In genomic region chr3:31097976-31098375, GRCm38 (mm10) we compare ENCODE assay signal across 8 mouse cellular contexts. TPM values are rescaled to one million over a fixed set of nuclear protein-coding genes. Genes with fewer than 3 reads are reported as not detected.
DNase-seq lines count a peak whose midpoint lies in the region; ATAC-seq and TF ChIP-seq lines count a peak whose summit lies in the region.

No protein-coding gene starts in this region.

- H3K9ac ChIP-seq in lung, embryonic 15.5 days, result no peak overlapping the region
- no peak overlapping the region for H3K9ac ChIP-seq in hindbrain, postnatal 0 days (replicated peaks; ENCODE audit: low read length)
- H3K9ac ChIP-seq in neural tube, embryonic 15.5 days (replicated peaks), result no peak overlapping the region

- H3K36me3 ChIP-seq in lung, embryonic 15.5 days, result no peaks in the 10 kb centered on the region
- H3K36me3 ChIP-seq in hindbrain, postnatal 0 days (ENCODE audit: insufficient read depth, low read length), result peaks cover 4% of the 10 kb centered on the region; the same call in 1 of the 2 replicates
- no peaks in the 10 kb centered on the region for H3K36me3 ChIP-seq in neural tube, embryonic 15.5 days

- H3K27ac ChIP-seq in lung, embryonic 15.5 days, result no peak overlapping the region; the same call in 1 of the 2 replicates
- no peak overlapping the region for H3K27ac ChIP-seq in hindbrain, postnatal 0 days
- no peak overlapping the region for H3K27ac ChIP-seq in neural tube, embryonic 15.5 days (replicated peaks)

- H3K4me3 ChIP-seq in lung, embryonic 15.5 days, result no peak overlapping the region
- H3K4me3 ChIP-seq in hindbrain, postnatal 0 days (ENCODE audit: low read length), result no peak overlapping the region
- peak overlapping the region; percentile 19 for H3K4me3 ChIP-seq in neural tube, embryonic 15.5 days (replicated peaks)

- peak; percentile 66 to 83 for DNase-seq in adrenal gland, adult (ENCODE audit: inconsistent age in 2 of 2, low spot score in 1 of 2)
- no peak for DNase-seq in adrenal gland, postnatal 4 days (ENCODE audit: low spot score in 2 of 2)
- no peak for DNase-seq in lung, postnatal 10 days
- DNase-seq in hindbrain, postnatal 0 days (ENCODE audit: low spot score), result no peak
- no peak for DNase-seq in layer of hippocampus, postnatal 10 days (ENCODE audit: low spot score in 2 of 2)
- DNase-seq in cerebellum, postnatal 36 days, result no peak

- WGBS in lung, embryonic 15.5 days, result 51% methylated on average over 11 of the region's 11 CpGs
- 52% methylated on average over 11 of the region's 11 CpGs for WGBS in hindbrain, postnatal 0 days
- 41% methylated on average over 11 of the region's 11 CpGs for WGBS in neural tube, embryonic 15.5 days

- H3K27me3 ChIP-seq in lung, embryonic 15.5 days, result no peaks in the 10 kb centered on the region
- no peaks in the 10 kb centered on the region for H3K27me3 ChIP-seq in hindbrain, postnatal 0 days (ENCODE audit: insufficient read depth, low read length)
- no peaks in the 10 kb centered on the region for H3K27me3 ChIP-seq in neural tube, embryonic 15.5 days (replicated peaks)

- H3K9me3 ChIP-seq in lung, embryonic 15.5 days, result no peaks in the 10 kb centered on the region
- H3K9me3 ChIP-seq in hindbrain, postnatal 0 days (ENCODE audit: low read length), result no peaks in the 10 kb centered on the region
- H3K9me3 ChIP-seq in neural tube, embryonic 15.5 days (replicated peaks), result no peaks in the 10 kb centered on the region

- H3K4me1 ChIP-seq in lung, embryonic 15.5 days, result peaks cover 46% of the 10 kb centered on the region
- H3K4me1 ChIP-seq in hindbrain, postnatal 0 days (ENCODE audit: insufficient read depth, low read length), result peaks cover 28% of the 10 kb centered on the region
- H3K4me1 ChIP-seq in neural tube, embryonic 15.5 days, result peaks cover 50% of the 10 kb centered on the region

- TF ChIP-seq CTCF in hindbrain, postnatal 0 days (IDR thresholded peaks at IDR 0.05; ENCODE audit: low read depth), result no peak

- no peak for ATAC-seq in lung, embryonic 15.5 days (ENCODE audit: borderline replicate concordance, extremely low read depth, low FRiP score, low TSS enrichment)
- ATAC-seq in hindbrain, postnatal 0 days, result no peak
- ATAC-seq in neural tube, embryonic 15.5 days (ENCODE audit: low FRiP score), result no peak

- H3K4me2 ChIP-seq in lung, embryonic 15.5 days, result peak overlapping the region; percentile 31
- peak overlapping the region; percentile 47 for H3K4me2 ChIP-seq in hindbrain, postnatal 0 days (ENCODE audit: low read depth, low read length)
- peak overlapping the region; percentile 46 for H3K4me2 ChIP-seq in neural tube, embryonic 15.5 days

RNA-seq across cellular contexts. Expression of gene Skil, which starts 3.1 kb away (rescaled TPM):
- 10 to 100 TPM; 41.5 to 46.1 TPM for total RNA-seq in adrenal gland, postnatal 4 days (2021)
- polyA plus RNA-seq in lung, embryonic 15.5 days (2015; fragmentation: Nextera tagmentation; extraction: Ambion mirVana), result 20.6 and 22.0 TPM in 2 replicates
- total RNA-seq in hindbrain, postnatal 0 days (2014; rRNA removed), result 36.4 and 38.9 TPM in 2 replicates
- polyA plus RNA-seq in hindbrain, postnatal 0 days (2015; fragmentation: Nextera tagmentation; extraction: Ambion mirVana), result 23.9 and 25.1 TPM in 2 replicates
- 21.3 and 23.2 TPM in 2 replicates for polyA plus RNA-seq in neural tube, embryonic 15.5 days (2015; fragmentation: Nextera tagmentation; extraction: Ambion mirVana)
- total RNA-seq in layer of hippocampus, postnatal 10 days (2021), result 10 to 100 TPM; 60.9 to 71.8 TPM

RNA-seq across cellular contexts. Expression of gene Cldn11, which starts 51.7 kb away (rescaled TPM):
- 10 to 100 TPM; 24.3 to 27.6 TPM for total RNA-seq in adrenal gland, postnatal 4 days (2021)
- polyA plus RNA-seq in lung, embryonic 15.5 days (2015; fragmentation: Nextera tagmentation; extraction: Ambion mirVana), result 5.6 and 7.7 TPM in 2 replicates
- 61.8 and 80.1 TPM in 2 replicates for total RNA-seq in hindbrain, postnatal 0 days (2014; rRNA removed)
- polyA plus RNA-seq in hindbrain, postnatal 0 days (2015; fragmentation: Nextera tagmentation; extraction: Ambion mirVana), result 71.0 and 76.7 TPM in 2 replicates
- polyA plus RNA-seq in neural tube, embryonic 15.5 days (2015; fragmentation: Nextera tagmentation; extraction: Ambion mirVana), result 29.8 and 30.3 TPM in 2 replicates
- 10 to 100 TPM; 22.5 to 24.5 TPM for total RNA-seq in layer of hippocampus, postnatal 10 days (2021)

Comparison
In these comparisons a context has a peak if more than half of its experiments do, and no peak if none do; other contexts are left out.
1. DNase-seq: peak in adrenal gland, adult (2 of 2); none in adrenal gland, postnatal 4 days (0 of 2), lung, postnatal 10 days (single experiment), hindbrain, postnatal 0 days (single experiment), layer of hippocampus, postnatal 10 days (0 of 2) and cerebellum, postnatal 36 days (0 of 2).
2. Peak in every context shown above with its lines, with median percentiles within 50 percentile points of each other: H3K4me2 ChIP-seq.